Mouse (Mus musculus) heart, postnatal 0 days (tissue): ENCODE results near the gene Rasal2.

Experiments
- CTCF ChIP-seq: IDR thresholded peaks from 2 replicates; pipeline ENCODE4 v1.5.1; 2016; ENCODE audit warnings: antibody characterized with exemption, control low read depth, low read depth
- EP300 ChIP-seq: IDR thresholded peaks from 2 replicates; pipeline ENCODE4 v1.6.1; 2016; ENCODE audit warnings: antibody characterized with exemption, low read depth

DNA sequence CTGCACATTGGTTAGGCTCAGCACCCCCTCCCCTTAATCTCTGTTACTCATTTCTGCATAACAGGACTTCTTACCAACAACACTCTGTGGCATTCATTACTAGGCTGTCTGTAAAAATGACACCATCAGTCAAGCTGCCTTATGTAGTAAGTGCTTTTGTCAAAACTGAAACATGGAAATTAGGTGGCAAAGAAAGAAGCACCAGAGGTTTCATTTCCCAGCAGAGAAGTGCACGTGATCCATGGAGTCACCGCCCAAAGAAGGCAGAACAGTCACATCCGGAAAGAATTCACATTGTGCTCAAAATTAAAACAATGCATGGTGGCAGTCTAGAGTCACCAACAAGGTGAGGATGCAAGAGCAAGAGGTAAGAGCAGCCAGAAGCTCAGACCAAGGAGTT lies 271.4 kb downstream of the Rasal2 start:
- TF ChIP-seq CTCF (no peak), EP300 (no peak)
